Mouse (Mus musculus): ENCODE measurements around the gene Gm28042. TPM values are rescaled to one million over a fixed set of nuclear protein-coding genes. Genes with fewer than 3 reads are reported as not detected.

Gm28042 gene
- total RNA-seq, 1 experiment: 2.9 TPM

GRCm38 (mm10) chr2:120027950-120028331, 648 bp downstream of the Gm28042 start:
- H3K4me1 ChIP-seq (ENCODE audit: control insufficient read depth in 2 of 2, insufficient read depth in 2 of 2, low read length in 2 of 2, poor library complexity in 1 of 2): peaks cover 0 to 4% of the 10 kb centered on the region in 2 experiments; a peak in 2 of 4 replicates
- H3K9me3 ChIP-seq (ENCODE audit: control insufficient read depth, insufficient read depth, low read depth, low read length): no peaks in the 10 kb centered on the region
- in situ Hi-C loops (cut with MboI; ENCODE audit: low sequenced_read_pairs in 2 of 2, unreplicated experiment in 2 of 2): no loop called here
- TF ChIP-seq ZNF384 (IDR thresholded peaks at IDR 0.05; ENCODE audit: low read depth, low read length) (no peak), ZC3H11A (IDR thresholded peaks at IDR 0.05; ENCODE audit: borderline replicate concordance, low read depth, low read length) (no peak), CHD2 (IDR thresholded peaks at IDR 0.05; ENCODE audit: low read depth, low read length) (no peak), MAFK (IDR thresholded peaks at IDR 0.05; ENCODE audit: insufficient read depth, low read depth, low read length) (no peak), HCFC1 (IDR thresholded peaks at IDR 0.05; ENCODE audit: borderline replicate concordance, insufficient read depth, low read length) (no peak)
- H3K27ac ChIP-seq (ENCODE audit: insufficient read depth, low read depth, low read length, poor library complexity, severe bottlenecking): no peak overlapping the region
- peak; percentile 20 for DNase-seq (ENCODE audit: low read depth, low spot score)
- peaks cover 13% of the 10 kb centered on the region; the same call in 1 of the 2 replicates for H3K36me3 ChIP-seq (ENCODE audit: control insufficient read depth, insufficient read depth, low read length, poor library complexity, severe bottlenecking)
- H3K9ac ChIP-seq (ENCODE audit: insufficient read depth, low read depth, low read length, poor library complexity, severe bottlenecking): peak overlapping the region; percentile 77
- peak overlapping the region; percentile 74 to 99 for H3K4me3 ChIP-seq (ENCODE audit: insufficient read depth in 1 of 2, low read depth in 1 of 2, low read length in 2 of 2, poor library complexity in 1 of 2, severe bottlenecking in 1 of 2)

DNA sequence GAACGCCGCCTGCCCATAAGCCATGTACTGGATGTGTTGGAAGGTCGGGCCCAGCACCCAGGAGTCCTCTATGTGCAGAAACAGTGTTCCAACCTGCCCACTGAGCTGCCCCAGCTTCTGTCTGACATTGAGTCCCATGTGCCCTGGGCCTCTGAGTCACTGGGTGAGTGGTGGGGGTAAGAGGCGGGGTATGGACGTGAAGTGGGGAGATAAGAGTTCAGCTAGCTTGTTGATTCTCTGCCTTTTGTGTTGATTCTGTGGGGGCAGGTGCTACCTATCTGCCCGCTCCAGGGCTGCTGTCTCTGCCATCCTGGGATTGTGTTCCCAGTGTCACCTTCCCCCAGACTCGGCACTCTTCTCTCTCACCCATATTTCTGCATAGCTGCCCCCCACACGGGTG, 3.1 kb downstream of the Gm28042 start:
- H3K4me1 ChIP-seq (ENCODE audit: control insufficient read depth in 2 of 2, insufficient read depth in 2 of 2, low read length in 2 of 2, poor library complexity in 1 of 2): peaks cover 0 to 4% of the 10 kb centered on the region in 2 experiments; a peak in 2 of 4 replicates
- no peak overlapping the region; a peak in 1 of 4 replicates for H3K4me3 ChIP-seq (ENCODE audit: insufficient read depth in 1 of 2, low read depth in 1 of 2, low read length in 2 of 2, poor library complexity in 1 of 2, severe bottlenecking in 1 of 2)
- no peak overlapping the region for H3K27ac ChIP-seq (ENCODE audit: insufficient read depth, low read depth, low read length, poor library complexity, severe bottlenecking)
- no peak for DNase-seq (ENCODE audit: low read depth, low spot score)
- no peaks in the 10 kb centered on the region for H3K9me3 ChIP-seq (ENCODE audit: control insufficient read depth, insufficient read depth, low read depth, low read length)
- peaks cover 8% of the 10 kb centered on the region; the same call in 1 of the 2 replicates for H3K36me3 ChIP-seq (ENCODE audit: control insufficient read depth, insufficient read depth, low read length, poor library complexity, severe bottlenecking)
- in situ Hi-C loops (cut with MboI; ENCODE audit: low sequenced_read_pairs in 2 of 2, unreplicated experiment in 2 of 2): no loop called here
- H3K9ac ChIP-seq (ENCODE audit: insufficient read depth, low read depth, low read length, poor library complexity, severe bottlenecking): no peak overlapping the region
- no peak for TF ChIP-seq CHD2 (IDR thresholded peaks at IDR 0.05; ENCODE audit: low read depth, low read length)
- TF ChIP-seq ZC3H11A (IDR thresholded peaks at IDR 0.05; ENCODE audit: borderline replicate concordance, low read depth, low read length): no peak
- no peak for TF ChIP-seq MAFK (IDR thresholded peaks at IDR 0.05; ENCODE audit: insufficient read depth, low read depth, low read length)
- no peak for TF ChIP-seq HCFC1 (IDR thresholded peaks at IDR 0.05; ENCODE audit: borderline replicate concordance, insufficient read depth, low read length)
- TF ChIP-seq ZNF384 (IDR thresholded peaks at IDR 0.05; ENCODE audit: low read depth, low read length): no peak

DNA sequence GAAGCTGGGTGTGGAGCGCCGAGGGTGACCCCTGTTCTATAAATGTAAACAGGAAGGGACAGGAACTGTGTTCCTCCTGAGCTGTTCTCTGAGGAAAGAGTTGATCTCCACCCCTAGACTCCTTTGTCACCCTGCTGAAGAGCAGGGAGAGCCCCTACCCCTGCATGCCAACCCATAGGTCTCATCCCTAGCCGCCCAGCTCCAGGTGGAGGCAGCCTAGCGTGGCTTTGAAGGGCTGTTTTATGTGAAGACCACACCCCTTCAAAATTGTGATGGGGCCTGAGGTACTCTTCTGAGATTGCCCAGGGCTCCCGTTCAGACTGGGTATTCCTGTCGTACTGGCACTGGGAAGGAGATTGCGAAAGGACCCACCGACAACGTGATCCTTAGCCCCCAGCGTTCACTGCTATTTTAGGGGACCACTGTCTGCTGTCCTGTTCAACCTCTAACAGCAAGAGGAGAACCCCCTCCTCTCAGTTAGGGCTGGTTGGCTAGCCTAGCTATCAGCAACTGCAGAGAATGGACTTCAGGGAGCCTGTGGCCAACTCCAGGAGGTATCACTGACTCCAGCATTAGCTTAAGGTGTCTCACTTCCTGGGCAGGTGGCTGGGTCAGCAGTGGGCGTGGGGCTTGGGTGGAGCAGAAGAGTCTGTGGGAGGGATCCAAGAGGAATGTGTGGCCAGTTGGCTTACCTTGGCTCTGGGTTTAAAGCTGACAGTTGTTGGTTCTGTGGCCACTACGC, 5.6 kb downstream of the Gm28042 start, which contains the start of gene Pla2g4b:
Gene Pla2g4b (plus strand): TSS at position 692 of the 742 bp plus-strand sequence.
- TF ChIP-seq HCFC1 (IDR thresholded peaks at IDR 0.05; ENCODE audit: borderline replicate concordance, insufficient read depth, low read length) (no peak), MAFK (IDR thresholded peaks at IDR 0.05; ENCODE audit: insufficient read depth, low read depth, low read length) (no peak), CHD2 (IDR thresholded peaks at IDR 0.05; ENCODE audit: low read depth, low read length) (no peak), ZNF384 (IDR thresholded peaks at IDR 0.05; ENCODE audit: low read depth, low read length) (no peak), ZC3H11A (IDR thresholded peaks at IDR 0.05; ENCODE audit: borderline replicate concordance, low read depth, low read length) (no peak)
- in situ Hi-C loops (cut with MboI; ENCODE audit: low sequenced_read_pairs in 2 of 2, unreplicated experiment in 2 of 2): no loop called here
- Histone ChIP-seq H3K9me3 (ENCODE audit: control insufficient read depth, insufficient read depth, low read depth, low read length) (no peaks in the 10 kb centered on the region), H3K27ac (ENCODE audit: insufficient read depth, low read depth, low read length, poor library complexity, severe bottlenecking) (no peak within 1 kb of the TSS), H3K4me1 (ENCODE audit: control insufficient read depth in 2 of 2, insufficient read depth in 2 of 2, low read length in 2 of 2, poor library complexity in 1 of 2) (peaks cover 0 to 2% of the 10 kb centered on the region in 2 experiments; a peak in 1 of 4 replicates), H3K4me3 (ENCODE audit: insufficient read depth in 1 of 2, low read depth in 1 of 2, low read length in 2 of 2, poor library complexity in 1 of 2, severe bottlenecking in 1 of 2) (no peak within 1 kb of the TSS), H3K36me3 (ENCODE audit: control insufficient read depth, insufficient read depth, low read length, poor library complexity, severe bottlenecking) (peaks cover 8% of the 10 kb centered on the region; the same call in 1 of the 2 replicates), H3K9ac (ENCODE audit: insufficient read depth, low read depth, low read length, poor library complexity, severe bottlenecking) (no peak within 1 kb of the TSS)
- no peak for DNase-seq (ENCODE audit: low read depth, low spot score)

GRCm38 (mm10) chr2:120033726-120034125, 6.4 kb downstream of the Gm28042 start:
- in situ Hi-C loops (cut with MboI; ENCODE audit: low sequenced_read_pairs in 2 of 2, unreplicated experiment in 2 of 2): no loop called here
- H3K9me3 ChIP-seq (ENCODE audit: control insufficient read depth, insufficient read depth, low read depth, low read length): no peaks in the 10 kb centered on the region
- peaks cover 8% of the 10 kb centered on the region; the same call in 1 of the 2 replicates for H3K36me3 ChIP-seq (ENCODE audit: control insufficient read depth, insufficient read depth, low read length, poor library complexity, severe bottlenecking)
- no peak for DNase-seq (ENCODE audit: low read depth, low spot score)
- no peaks in the 10 kb centered on the region for H3K4me1 ChIP-seq (ENCODE audit: control insufficient read depth in 2 of 2, insufficient read depth in 2 of 2, low read length in 2 of 2, poor library complexity in 1 of 2)
- H3K9ac ChIP-seq (ENCODE audit: insufficient read depth, low read depth, low read length, poor library complexity, severe bottlenecking): no peak overlapping the region
- no peak overlapping the region for H3K27ac ChIP-seq (ENCODE audit: insufficient read depth, low read depth, low read length, poor library complexity, severe bottlenecking)
- TF ChIP-seq ZC3H11A (IDR thresholded peaks at IDR 0.05; ENCODE audit: borderline replicate concordance, low read depth, low read length) (no peak), ZNF384 (IDR thresholded peaks at IDR 0.05; ENCODE audit: low read depth, low read length) (no peak), HCFC1 (IDR thresholded peaks at IDR 0.05; ENCODE audit: borderline replicate concordance, insufficient read depth, low read length) (no peak)
- no peak overlapping the region for H3K4me3 ChIP-seq (ENCODE audit: insufficient read depth in 1 of 2, low read depth in 1 of 2, low read length in 2 of 2, poor library complexity in 1 of 2, severe bottlenecking in 1 of 2)

Data from ES-E14 (cell line).